Mouse (Mus musculus) hematopoietic stem cell, adult 5-6 weeks (primary cell): ENCODE data around the gene Pet100. TPM values are rescaled to one million over a fixed set of nuclear protein-coding genes. Genes with fewer than 3 reads are reported as not detected.

ENCODE experiments used
- ATAC-seq, 2 experiments: fragments of 125-278 bp in 1 of 2; replicated peaks in 1 of 2; 2 replicates each; pipeline ENCODE4 v1.8.0; 2016 to 2017; ENCODE audit warnings: inconsistent platforms in 2 of 2, mild to moderate bottlenecking in 2 of 2, moderate number of reproducible peaks in 2 of 2, low read depth in 1 of 2, moderate TSS enrichment in 1 of 2; ENCODE audit not compliant: low FRiP score in 2 of 2, poor library complexity in 2 of 2, severe bottlenecking in 2 of 2, insufficient read depth in 1 of 2, low TSS enrichment in 1 of 2
- total RNA-seq: library from RNA; stranded (forward); fragments of 172-1452, 232-1000 nt; gene quantifications from 2 replicates; pipeline ENCODE4 v1.2.3, GENCODE M21; 2017

Pet100 gene
- total RNA-seq, 1 experiment from 2014 or later = 209 TPM

DNA sequence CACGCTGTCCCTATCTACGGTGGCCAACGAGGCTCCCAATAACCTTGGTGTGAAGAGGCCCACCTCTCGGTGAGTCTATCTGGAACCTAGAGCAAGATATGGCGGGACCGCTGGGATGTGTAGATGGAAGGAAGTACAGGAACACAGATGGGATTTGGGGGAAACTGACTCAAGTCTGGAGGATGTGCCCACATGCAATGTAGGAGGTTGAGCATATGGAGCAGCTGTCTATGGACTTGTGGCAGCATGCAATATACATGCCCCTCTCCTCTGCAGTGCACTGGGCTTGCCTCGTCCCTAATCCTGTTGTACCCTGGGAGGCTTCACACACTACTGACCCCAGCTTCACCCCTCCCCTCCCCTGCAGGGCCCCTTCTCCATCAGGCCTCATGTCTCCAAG, 13.5 kb upstream of the Pet100 start:
- ATAC-seq = no peak

DNA sequence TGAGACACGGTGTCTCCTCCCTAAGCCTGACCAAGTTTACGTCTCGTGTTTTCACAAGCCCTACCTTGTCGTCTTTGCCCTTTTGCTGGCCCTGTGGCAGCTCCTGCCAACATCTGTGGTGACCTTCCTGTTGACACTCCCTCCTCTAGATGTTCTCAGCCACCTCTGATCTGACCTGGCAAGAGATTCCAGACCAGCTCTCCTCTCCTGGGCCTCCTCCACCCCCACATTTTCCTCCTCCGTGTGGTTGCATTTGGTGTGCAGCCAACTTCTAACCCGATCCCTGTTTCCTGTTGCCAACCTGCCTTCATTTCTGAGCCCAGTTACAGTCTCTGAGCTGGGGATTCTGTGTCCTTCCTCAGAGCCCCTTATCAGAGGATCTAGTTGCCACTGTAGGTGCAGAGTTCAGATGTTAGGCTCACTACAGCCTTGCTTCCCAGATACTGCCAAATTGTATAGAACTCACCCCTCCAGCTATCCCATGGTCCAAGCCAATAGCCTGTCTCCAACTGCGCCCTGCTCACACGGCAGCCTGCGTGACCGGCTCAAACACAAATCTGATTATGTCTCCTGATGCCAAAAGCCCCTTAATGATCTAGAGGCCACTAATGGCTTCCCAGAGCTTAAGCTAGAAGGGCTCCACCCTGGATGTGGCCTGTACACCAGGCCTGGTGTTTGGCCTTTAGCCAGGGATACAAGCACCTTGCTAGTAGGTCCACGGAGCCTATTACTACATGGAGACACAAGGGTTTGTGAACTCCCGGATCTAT, 12.1 kb upstream of the Pet100 start:
- ATAC-seq = peak; percentile 30 to 44

DNA sequence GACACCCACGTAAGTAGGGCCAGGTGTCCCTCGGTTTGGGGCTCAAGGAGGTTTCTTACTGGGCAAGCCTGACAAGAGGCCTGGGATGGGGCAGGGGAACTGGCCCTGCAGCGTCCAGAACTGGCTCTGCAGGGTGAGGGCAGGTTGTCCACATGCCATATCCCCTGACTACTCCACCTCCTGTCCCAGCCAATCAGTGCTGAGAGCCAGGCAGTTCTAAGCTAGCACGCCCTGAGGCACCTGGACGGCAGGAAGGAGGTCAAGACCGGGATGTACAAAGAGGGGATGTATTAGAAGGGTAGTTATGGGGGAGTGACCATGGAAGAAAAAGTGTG, 11.6 kb upstream of the Pet100 start:
- ATAC-seq = no peak

DNA sequence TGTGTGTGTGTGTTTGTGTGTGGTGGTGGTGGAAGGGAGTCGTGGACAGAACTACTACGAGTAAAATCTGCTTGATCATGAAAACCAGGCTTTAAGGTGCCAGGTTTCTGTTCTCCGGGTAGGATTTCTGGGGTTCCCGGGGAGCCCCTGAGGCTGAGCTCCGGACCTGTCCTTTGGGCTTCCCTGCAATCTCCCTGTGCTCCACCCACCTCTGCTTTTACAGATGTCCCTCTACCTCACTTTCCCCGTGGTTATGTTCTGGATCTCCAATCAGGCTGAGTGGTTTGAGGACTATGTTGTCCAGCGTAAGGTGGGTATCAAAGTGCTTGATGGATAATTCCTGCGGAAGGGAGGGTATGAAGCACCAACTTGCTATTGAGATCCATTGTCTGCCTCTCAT, 771 bp downstream of the Pet100 start:
- ATAC-seq = no peak

DNA sequence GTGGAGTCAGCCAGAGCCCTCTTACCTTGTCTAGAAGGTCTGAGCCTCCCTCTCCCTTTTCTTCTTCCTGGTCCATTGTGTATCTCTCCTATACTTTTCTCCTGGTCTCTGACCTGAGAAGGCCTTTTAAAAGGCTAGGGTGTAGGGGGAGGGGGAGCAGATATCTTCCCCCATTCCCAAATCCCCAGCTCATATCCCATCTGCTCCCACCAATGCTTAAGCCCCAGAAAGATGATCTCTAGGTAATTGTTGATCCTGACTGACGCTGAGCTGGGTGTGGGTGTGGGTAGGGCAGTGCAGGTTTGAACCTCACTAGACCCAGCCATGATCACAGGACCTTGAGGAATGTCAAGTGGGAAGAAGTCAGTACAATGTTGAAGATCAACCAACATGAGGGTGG, 4.1 kb downstream of the Pet100 start, which contains the start of gene Pcp2:
Pcp2 (minus strand) TSS at position 101 of the 400 bp plus-strand sequence.
- no peak for ATAC-seq

DNA sequence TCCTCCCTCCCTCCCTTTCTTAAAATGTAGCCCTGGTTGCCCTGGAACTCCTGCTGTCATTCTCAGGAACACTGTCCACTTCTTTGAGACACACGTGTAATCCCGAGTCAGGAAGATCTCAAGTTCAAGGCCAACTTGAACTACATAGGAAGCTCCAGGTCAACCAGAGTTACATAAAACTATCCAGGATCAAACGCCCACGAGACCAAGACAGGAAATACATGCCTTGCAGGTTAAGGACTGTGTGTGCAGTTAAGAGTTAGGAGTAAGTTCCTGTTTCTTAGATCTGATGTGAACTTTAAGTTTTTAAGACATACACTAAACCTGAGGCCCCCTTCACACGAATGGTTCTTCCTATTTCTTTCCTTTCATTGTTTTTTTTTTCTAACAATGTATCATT, 5.6 kb downstream of the Pet100 start:
- peak in 1 of 2 experiments; percentile 18; a peak in 2 of 4 replicates for ATAC-seq

DNA sequence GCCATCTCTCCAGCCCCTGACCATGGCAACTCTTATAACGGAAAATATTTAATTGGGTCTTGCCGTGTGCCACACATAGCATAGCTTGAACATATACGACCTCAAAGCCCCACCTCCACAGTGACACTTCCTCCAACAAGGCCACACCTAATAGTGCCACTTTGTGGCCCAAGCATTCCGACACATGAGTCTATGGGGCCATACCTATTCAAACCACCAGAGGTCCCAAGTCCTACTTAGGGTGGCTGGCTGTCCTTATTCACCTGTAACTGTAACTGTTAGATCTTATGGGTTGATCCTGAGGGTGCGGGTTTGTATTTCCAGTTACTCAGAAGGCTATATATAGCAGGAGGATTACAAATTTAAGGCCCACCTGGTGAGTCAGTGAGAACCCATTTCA, 6.7 kb downstream of the Pet100 start:
- peak in 1 of 2 experiments; percentile 25; a peak in 1 of 4 replicates for ATAC-seq

DNA sequence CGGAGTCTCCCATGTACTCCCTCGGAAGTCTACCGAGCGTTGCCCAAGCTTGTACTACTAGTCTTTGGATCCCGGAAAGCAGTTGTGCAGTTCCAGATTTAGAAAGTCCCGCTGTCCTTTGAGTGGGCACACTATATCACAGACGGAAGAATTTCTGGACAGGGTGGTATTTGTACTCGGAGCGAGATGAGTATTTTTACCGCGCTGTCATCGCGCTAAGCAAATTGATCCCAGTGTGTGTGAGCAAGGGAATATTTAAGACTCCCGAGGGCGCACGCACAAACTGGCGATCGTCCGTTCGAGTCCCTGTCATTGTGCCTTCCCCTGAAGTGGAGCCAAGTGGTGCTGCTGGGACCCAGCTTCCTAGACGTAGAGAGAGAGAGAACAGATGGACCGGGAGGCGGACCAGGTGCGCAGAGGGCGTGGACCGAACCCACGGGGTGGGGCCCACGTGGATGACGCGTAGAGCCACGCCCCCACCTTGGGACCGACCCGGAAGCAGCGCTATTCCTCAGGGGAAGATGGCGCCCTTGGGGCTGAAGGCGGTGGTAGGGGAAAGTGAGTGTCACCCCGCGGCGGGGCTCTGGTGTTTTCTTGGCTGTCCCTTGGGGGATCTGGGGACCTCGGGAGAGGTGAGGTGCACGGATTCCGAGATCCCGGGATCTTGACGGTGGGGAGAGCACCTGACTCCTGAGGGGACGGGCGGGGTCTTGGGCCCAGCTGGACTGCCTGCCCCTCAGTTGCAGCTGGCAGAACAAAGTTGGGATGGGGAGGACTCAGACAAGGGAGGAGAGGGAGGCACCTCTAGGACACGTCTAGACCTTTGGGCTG, 9.5 kb downstream of the Pet100 start, which contains the start of gene Stxbp2:
Stxbp2 (plus strand) TSS at position 309 of the 831 bp plus-strand sequence.
- peak; percentile 90 to 91 for ATAC-seq

DNA sequence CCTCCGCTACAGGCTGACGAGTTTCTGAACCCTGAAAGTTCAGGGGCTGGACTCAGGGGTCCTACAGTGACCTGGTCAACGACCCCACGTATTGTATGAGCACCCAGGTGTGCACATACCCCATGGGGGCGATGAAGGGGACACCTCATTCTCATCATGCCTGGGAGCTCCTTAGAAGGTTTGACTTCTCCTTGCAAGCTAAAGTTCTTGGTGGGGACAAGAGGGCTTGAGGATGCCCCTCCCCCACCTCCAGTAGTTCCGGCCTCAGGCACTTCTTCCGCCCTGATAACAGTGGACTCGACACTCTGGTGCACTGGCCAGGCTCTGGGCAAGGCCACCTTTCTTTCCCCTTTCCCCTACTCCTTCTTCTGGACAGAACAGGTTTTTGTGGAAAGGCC, 10.1 kb downstream of the Pet100 start:
- peak; percentile 30 to 54; a peak in 3 of 4 replicates for ATAC-seq

DNA sequence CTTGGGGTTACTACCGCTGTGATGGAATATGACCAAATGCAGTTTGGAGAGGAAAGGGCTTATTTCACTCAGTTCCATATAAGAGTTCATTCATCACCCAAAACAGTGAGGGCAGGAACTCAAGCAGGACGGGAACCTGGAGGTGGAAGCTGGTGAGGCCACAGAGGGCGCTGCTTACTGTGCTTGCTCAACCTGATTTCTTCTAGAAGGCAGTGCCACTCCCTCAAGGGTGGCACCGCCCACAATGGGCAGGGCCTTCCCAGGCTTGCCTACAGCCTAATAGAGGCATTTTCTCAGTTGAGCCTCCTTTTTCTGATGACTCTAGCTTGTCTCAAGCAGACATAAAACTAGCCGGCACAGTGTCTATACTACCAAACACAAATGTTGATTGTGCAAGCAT, 24.5 kb downstream of the Pet100 start:
- ATAC-seq = peak; percentile 91 to 92

DNA sequence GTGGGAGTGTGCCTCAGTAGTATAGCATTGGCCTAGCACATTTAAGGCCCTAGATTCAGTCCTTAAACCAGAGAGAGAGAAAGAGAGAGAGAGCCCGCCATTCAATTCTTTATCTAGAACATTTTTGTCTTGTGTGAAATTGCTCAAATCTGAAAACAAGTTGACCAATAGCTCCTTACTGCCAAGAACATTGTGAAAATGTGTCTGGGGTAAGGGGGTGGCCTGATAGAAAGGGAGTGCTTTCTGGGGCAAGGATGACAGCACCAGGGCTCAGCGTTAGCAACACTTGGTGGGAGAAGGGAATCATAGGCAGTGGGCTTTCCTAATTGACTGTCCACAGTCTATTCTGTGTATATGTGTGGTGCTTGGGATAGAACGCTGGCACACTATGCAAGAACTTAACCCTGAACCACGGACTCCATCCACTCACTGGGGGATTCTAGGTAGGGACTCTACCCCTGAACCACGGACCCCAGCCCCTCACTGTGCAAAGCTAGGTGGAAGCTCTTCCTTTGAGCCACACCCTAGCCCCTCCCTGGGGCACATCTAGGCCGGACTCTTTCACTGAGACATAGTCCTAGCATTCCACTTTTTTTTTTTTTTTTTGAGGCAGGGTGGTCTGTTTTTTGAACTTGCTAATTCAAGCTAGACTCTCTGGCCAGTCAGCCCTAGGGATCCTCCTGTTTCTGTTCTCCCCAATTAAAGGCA, 25.6 kb downstream of the Pet100 start:
- ATAC-seq = no peak; a peak in 1 of 4 replicates

DNA sequence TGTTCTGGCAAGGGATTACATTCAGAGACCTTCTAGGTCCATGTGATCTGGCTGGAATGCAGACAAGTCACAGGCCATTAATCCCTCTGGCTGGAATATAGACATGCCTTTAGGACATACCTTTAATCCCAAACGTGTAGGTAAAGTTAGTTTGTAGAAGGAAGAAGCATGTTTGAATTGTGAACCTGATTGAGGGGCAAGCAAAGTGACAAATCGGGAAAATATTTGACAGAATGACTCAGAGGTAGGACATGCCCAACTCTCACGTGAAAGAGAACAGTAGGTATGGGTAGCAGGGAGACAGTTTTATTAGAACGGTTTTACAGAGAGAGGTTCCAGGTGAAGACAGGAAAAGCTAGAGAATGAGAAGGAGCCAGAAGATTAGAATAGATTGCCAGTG, 26.2 kb downstream of the Pet100 start:
- no peak for ATAC-seq

DNA sequence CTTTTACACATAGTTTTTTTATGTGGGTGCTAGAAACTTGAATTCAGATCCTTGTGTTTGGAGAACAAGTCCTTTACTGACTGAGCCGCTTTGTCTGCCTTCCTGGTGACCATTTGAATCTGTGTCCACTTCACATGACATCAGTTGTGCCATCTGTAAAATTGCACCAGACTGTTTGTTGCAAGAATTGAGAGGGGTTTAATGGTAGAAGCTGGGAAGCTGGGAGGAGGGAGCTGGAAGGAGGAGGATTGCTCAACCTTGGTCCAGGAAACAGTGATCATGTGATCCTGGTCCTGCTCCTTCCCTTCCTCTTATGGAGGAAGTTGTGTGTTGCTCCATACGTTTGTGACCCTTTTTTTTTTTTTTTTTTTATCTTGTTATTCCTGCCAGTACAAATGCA, 26.9 kb downstream of the Pet100 start:
- ATAC-seq = peak in 1 of 2 experiments; percentile 26; a peak in 2 of 4 replicates

DNA sequence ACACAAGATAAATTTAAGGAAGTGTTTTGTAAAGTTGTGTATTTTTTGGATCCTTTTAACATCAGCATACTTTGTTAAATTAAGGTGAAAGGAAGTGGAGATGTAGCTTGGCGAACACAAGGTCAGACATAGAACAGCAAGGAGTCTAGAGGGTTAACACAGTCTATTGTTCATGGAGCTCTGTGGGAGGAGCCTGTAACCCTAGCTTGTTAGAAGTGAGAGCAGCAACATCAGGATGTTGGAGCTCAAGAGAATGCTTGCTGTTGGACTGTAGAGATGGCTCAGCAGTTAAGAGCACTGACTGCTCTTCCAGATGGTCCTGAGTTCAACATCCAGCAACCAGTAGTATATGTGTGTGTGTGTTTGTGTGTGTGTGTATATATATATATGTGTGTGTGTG, 27.6 kb downstream of the Pet100 start:
- ATAC-seq = peak; percentile 20 to 35; a peak in 1 of 4 replicates

DNA sequence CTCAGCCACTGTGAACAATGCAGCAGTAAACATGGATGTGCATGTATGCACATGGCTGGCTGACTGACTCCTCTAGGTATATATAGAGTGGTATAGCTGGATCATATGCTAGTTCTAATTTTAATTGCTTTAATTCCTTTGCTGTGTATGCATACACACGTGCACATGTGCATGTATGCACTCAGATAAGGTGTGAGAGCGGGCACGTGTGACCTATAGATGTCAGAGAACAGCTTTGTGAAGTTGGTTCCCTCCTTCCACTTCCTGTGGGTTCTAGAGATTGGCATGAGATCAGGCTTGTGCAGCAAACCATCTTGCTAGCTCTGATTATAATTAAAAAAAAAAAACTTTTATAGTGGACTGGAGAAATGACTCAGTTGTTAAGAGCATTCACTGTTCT, 31.5 kb downstream of the Pet100 start:
- no peak for ATAC-seq

DNA sequence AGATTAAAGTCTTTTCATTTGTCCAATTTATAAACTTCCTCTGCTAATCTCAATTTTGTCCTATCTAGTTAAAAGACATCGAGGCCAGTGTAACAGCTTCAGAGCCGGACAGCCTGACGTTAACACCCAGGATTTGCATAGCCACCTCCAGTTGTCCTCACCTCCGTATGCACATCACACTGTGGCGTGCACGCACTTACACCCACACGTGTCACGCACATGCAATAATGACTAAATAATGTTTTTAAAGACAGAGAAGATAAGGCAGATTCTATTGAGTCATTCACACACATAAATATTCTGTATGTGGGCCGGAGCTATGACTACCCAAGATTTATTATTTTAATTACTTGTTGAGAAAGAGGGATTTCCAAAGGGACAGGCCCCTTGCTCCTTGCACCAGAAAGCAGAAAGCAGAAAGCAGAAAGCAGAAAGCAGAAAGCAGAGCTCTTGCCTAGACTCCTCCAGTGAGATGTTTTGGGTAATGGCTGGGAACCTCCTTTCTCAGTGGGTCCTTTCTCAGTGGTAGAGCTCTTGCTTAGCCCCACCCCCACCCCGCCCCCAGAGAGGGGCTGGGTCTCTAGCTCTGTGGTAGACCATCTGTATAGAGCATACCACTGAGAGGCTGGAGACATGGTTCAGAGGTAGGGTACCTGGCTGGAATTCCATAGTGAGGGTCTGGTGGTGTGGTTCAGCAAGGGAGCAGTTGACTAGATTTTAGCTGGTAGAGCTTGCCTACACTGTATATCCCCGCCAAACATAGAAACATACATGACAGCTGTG, 33.6 kb downstream of the Pet100 start:
- no peak for ATAC-seq

DNA sequence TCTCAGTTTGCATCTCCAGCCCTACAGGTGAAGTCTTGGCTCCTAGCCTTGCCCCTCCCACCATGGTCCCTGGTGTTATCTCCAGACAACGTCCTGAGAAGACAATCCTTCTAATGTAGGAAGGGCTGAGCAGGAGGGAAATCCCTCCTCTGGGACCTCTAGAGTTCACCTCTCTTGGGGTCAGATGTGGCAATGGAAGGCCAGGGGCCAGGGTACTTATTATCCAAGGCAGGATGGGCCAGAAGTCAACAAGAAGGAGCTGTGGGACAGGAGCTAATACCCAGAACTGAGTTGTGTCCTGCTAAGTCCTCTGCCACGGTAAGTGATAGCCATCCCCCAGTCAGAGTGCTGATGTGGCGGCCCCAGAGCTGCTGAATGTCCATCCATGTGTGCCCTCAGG, 34.2 kb downstream of the Pet100 start, which contains the start of gene Retn:
Retn (plus strand) TSS at position 245 of the 400 bp plus-strand sequence.
- no peak for ATAC-seq
